Mouse (Mus musculus) small intestine, adult 2 months (tissue): ENCODE results near the gene 2900011O08Rik. TPM values are rescaled to one million over a fixed set of nuclear protein-coding genes. Genes with fewer than 3 reads are reported as not detected.

Experiments
- H3K27ac ChIP-seq: fragments of 200-500 bp; 2 replicates; pipeline ENCODE4 v1.5.1; 2012; ENCODE audit warnings: low read depth, low read length, control low read depth, inconsistent platforms; ENCODE audit not compliant: insufficient read depth
- H3K27me3 ChIP-seq: fragments of 200-500 bp; 2 replicates; pipeline ENCODE4 v1.6.1; 2012; ENCODE audit warnings: mild to moderate bottlenecking, moderate library complexity, low read length, inconsistent platforms; ENCODE audit not compliant: control insufficient read depth, insufficient read depth
- H3K36me3 ChIP-seq: fragments of 200-500 bp; 2 replicates; pipeline ENCODE4 v1.6.1; 2012; ENCODE audit warnings: mild to moderate bottlenecking, low read length, control low read depth, inconsistent platforms; ENCODE audit not compliant: control insufficient read depth, insufficient read depth
- H3K4me1 ChIP-seq: fragments of 200-500 bp; 2 replicates; pipeline ENCODE4 v1.6.1; 2012; ENCODE audit warnings: low read length, inconsistent platforms, mixed read lengths; ENCODE audit not compliant: control insufficient read depth, insufficient read depth, insufficient read length
- H3K4me3 ChIP-seq: fragments of 200-500 bp; 2 replicates; pipeline ENCODE4 v1.5.1; 2012; ENCODE audit warnings: low read depth, mild to moderate bottlenecking, control low read depth, inconsistent platforms, low read length, moderate library complexity
- CTCF ChIP-seq: fragments of 200-500 bp; IDR thresholded peaks from 2 replicates; pipeline ENCODE4 v1.5.1; 2012; ENCODE audit warnings: low read depth, mild to moderate bottlenecking, control low read depth, inconsistent platforms, low read length, moderate library complexity, mixed read lengths; ENCODE audit not compliant: insufficient replicate concordance, insufficient read length; ENCODE audit errors: extremely low read depth
- POLR2A ChIP-seq: fragments of 200-500 bp; IDR thresholded peaks from 2 replicates; pipeline ENCODE4 v1.6.1; 2012; ENCODE audit warnings: low read depth, mild to moderate bottlenecking, control low read depth, inconsistent platforms, low read length, moderate library complexity
- WGBS: fragments of 180-500 bp; shearing (Covaris S2); methylation state at CpG from one replicate; pipeline ENCODE4 v1.1.7; 2018; 5-methylcytosine and 5-hydroxymethylcytosine counted together
- polyA plus RNA-seq: library from polyadenylated mRNA; depleted of rRNA; stranded (reverse); fragments of >200 nt; gene quantifications from 2 replicates; pipeline ENCODE4 v1.2.3, GENCODE M21; 2012

The 2900011O08Rik gene
- polyA plus RNA-seq, 1 experiment = 0.35 TPM

- H3K4me3 ChIP-seq = no peak overlapping the region
- no peak overlapping the region for H3K27ac ChIP-seq
- no peak for TF ChIP-seq CTCF
- no peak for TF ChIP-seq POLR2A
- H3K4me1 ChIP-seq = no peaks in the 10 kb centered on the region
- H3K27me3 ChIP-seq = no peaks in the 10 kb centered on the region
- WGBS = 77% methylated on average over 2 of the region's 2 CpGs
- H3K36me3 ChIP-seq = no peaks in the 10 kb centered on the region
These were observed 38.9 kb downstream of the 2900011O08Rik start for GRCm38 (mm10) chr16:14025091-14025990.

- 58% methylated on average over 2 of the region's 2 CpGs for WGBS
- no peak overlapping the region for H3K4me3 ChIP-seq
- no peak overlapping the region for H3K27ac ChIP-seq
- no peaks in the 10 kb centered on the region for H3K36me3 ChIP-seq
- TF ChIP-seq POLR2A (no peak), CTCF (no peak)
- no peaks in the 10 kb centered on the region for H3K27me3 ChIP-seq
- H3K4me1 ChIP-seq = no peaks in the 10 kb centered on the region
These were observed 42.7 kb downstream of the 2900011O08Rik start for GRCm38 (mm10) chr16:14029072-14029471.

GRCm38 (mm10) chr16:14029851-14030250, 43.4 kb downstream of the 2900011O08Rik start:
- H3K27ac ChIP-seq = no peak overlapping the region
- H3K36me3 ChIP-seq = no peaks in the 10 kb centered on the region
- no peaks in the 10 kb centered on the region for H3K4me1 ChIP-seq
- H3K4me3 ChIP-seq = no peak overlapping the region
- no peak for TF ChIP-seq CTCF
- TF ChIP-seq POLR2A = no peak
- 83% methylated on average over 2 of the region's 2 CpGs for WGBS
- H3K27me3 ChIP-seq = no peaks in the 10 kb centered on the region

- 69% methylated on average over 4 of the region's 4 CpGs for WGBS
- no peaks in the 10 kb centered on the region for H3K27me3 ChIP-seq
These were observed 44.2 kb downstream of the 2900011O08Rik start for GRCm38 (mm10) chr16:14030650-14031049.

GRCm38 (mm10) chr16:14033076-14033475, 46.7 kb downstream of the 2900011O08Rik start:
- H3K36me3 ChIP-seq = no peaks in the 10 kb centered on the region
- H3K4me1 ChIP-seq = no peaks in the 10 kb centered on the region
- H3K27me3 ChIP-seq = no peaks in the 10 kb centered on the region
- TF ChIP-seq CTCF (no peak), POLR2A (no peak)
- H3K27ac ChIP-seq = no peak overlapping the region
- 77% methylated on average over 4 of the region's 4 CpGs for WGBS
- no peak overlapping the region for H3K4me3 ChIP-seq

More at GRCm38 (mm10) chr16:14030650-14031049, 44.2 kb downstream of the 2900011O08Rik start:
- Histone ChIP-seq H3K4me3 (no peak overlapping the region), H3K36me3 (no peaks in the 10 kb centered on the region), H3K27ac (no peak overlapping the region), H3K4me1 (no peaks in the 10 kb centered on the region)
- TF ChIP-seq POLR2A (no peak), CTCF (no peak)

- Histone ChIP-seq H3K36me3 (no peaks in the 10 kb centered on the region), H3K27me3 (no peaks in the 10 kb centered on the region), H3K27ac (no peak overlapping the region), H3K4me3 (no peak overlapping the region), H3K4me1 (no peaks in the 10 kb centered on the region)
- TF ChIP-seq CTCF (no peak), POLR2A (no peak)
- WGBS = 91% methylated on average over 2 of the region's 2 CpGs
These were observed 56.0 kb downstream of the 2900011O08Rik start for GRCm38 (mm10) chr16:14042421-14042820.

- Histone ChIP-seq H3K36me3 (no peaks in the 10 kb centered on the region), H3K27me3 (no peaks in the 10 kb centered on the region), H3K4me1 (no peaks in the 10 kb centered on the region), H3K27ac (no peak overlapping the region), H3K4me3 (no peak overlapping the region)
- no peak for TF ChIP-seq POLR2A
- TF ChIP-seq CTCF = no peak
- 77% methylated on average over 8 of the region's 8 CpGs for WGBS
These were observed 58.3 kb downstream of the 2900011O08Rik start for GRCm38 (mm10) chr16:14044695-14045094.
